Mouse (Mus musculus) erythroblast, adult 5-6 weeks (primary cell): ENCODE measurements around the gene Pef1. TPM values are rescaled to one million over a fixed set of nuclear protein-coding genes. Genes with fewer than 3 reads are reported as not detected.

Experiments used
- ATAC-seq: replicated peaks from 2 replicates; pipeline ENCODE4 v1.8.0; 2016; ENCODE audit warnings: moderate number of reproducible peaks, mild to moderate bottlenecking, moderate TSS enrichment, inconsistent platforms; ENCODE audit not compliant: poor library complexity, low FRiP score, severe bottlenecking
- total RNA-seq, 2 experiments: library from RNA; stranded (forward) in 1 of 2; stranded (reverse) in 1 of 2; fragments of 150-400 nt in 1 of 2; fragments of 200-764, 138-1000 nt in 1 of 2; gene quantifications; 2 replicates each; pipeline versions ENCODE4 v1.2.3 to v1.2.4; 2015 to 2017; ENCODE audit warnings: low replicate concordance in 2 of 2

The Pef1 gene
- total RNA-seq, 2 experiments from 2014 or later, result 29.5 to 43.0 TPM

DNA sequence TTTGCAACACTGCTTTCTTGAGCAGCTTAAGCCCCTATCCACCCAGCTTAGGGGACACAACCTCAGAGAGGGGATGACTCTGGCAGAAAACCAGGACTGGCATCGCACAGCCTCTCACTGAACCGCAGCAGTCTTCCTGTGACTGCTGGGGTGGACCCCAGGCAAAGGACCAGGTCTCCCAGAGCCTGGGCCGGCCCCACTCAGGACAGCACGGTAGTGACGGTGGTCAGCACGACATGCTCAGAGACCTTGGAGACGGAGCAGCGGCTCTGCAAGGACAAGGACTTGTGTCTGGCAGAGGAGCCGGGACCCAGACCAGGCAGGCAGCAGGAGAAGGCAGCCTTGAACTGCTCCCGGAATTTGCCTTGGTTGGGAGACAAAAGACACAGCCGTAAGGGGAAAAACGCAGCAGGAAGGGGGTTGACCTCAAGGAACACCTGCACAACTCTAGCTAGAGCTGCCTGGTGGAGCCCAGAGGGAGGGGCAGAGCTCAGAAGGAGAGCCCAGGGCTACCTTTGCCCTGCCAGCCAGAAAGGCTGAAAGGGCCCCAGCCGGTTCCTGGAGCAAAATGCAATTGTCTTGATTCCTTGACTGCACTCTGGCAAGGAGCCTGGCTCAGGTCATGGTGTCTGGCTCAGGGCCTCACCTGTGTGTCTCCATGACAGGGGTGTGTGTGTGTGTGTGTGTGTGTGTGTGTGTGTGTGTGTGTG lies 28.4 kb downstream of the Pef1 start:
- no peak for ATAC-seq

DNA sequence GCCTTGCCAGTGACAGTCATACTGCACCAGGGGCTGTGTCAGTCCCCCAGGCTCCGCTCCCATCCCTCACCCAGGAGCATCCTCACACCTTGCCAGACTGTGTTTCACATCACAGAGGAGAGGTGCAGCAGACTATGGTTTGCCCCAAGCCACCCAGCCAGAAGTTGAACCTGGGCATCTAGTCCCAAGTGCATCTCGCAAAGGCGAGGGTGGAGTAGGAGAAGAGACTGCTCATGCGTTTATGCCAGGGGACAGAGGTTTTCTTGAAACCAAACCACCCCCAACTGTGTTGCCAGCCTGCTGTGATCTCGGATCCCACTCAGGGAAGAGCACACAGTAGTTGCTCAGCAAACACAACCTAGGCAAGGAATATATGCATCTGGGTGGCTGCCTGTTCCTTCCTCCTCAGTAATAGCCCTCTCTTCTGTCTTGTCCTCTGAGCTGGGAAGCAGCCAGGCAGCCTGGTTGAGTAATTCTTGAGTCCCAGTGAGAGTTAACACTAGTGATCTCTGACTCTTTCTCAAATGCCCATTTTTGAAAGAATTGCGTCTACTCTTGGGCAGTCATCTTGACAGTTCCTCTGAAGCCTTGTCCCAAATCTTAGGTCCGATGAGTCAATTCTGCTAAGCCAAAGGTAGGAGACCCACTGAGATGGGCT lies 29.2 kb downstream of the Pef1 start:
- ATAC-seq, result no peak

DNA sequence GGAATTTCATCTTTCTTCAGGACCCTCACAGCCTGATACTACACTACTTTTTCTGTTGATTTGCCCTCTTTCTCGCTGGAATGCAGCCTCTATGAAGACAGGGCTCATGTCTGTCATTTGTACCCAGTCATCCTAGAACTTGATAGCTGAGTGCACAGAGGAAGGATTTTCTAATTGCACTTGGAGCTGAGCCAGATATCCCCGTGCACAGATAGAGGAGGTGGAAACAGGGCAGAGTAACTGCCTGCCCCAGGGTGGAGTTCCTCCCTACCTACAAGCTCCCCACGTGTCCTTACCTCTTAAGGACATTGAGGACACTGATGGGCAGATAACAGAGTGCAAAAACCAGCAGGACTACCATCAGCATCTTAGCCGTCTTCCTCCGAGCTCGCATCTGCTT lies 31.0 kb downstream of the Pef1 start:
- no peak for ATAC-seq

DNA sequence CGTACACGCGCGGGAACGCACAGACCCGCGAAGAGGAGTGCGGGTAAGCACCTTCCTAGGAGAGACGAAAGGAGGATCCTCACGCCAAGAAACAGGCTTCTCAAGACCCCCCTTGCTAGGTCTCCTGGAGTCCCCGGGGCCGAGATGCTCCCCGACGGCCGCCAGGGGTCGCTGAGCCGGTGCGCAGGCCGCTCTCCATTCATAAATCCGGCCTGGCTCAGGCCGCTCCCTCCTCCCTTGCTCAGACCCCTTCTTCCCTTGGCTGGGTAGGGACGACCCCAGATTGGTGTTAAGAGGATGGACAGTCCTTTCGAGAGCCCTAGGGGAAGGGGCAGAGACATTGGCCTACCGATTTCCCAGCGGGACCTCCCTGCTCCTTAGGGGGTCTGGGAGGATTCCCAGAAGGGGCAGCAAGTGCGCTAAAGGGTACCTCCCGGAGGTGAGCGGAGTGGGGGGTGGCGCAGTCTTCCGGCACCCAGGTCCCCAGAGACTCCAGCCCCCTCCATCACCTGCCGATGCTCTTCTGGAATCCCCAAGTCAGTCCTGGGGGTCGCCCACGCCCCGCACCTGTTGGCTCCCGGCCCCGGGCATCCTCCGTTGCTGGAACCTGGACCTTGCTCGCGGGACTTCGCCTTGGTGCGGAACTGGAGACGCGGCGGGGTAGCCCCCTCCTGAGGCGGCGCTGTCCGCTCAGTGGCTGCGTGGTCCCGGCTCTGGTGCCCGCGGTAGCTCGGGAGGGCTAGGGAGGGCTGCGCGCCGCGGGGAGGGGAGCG lies 36.3 kb downstream of the Pef1 start:
- ATAC-seq, result peak; percentile 76

DNA sequence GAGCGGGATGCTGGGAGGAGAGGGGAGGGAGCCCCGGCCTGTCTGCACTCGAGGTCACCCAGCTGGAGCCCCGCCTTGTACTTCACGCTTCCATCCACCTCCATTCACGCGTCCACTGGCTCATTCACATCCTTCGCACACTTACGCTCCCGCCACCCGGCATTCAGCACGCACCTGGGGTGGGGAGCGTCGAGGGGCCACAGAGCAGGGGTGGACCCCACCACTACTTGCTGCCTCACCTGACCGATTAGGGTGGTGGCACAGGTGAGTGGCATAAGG lies 36.8 kb downstream of the Pef1 start, which contains the start of gene Hcrtr1:
Gene Hcrtr1, minus strand, starts transcription at position 146 of the 279 bp plus-strand sequence.
- ATAC-seq, result no peak

DNA sequence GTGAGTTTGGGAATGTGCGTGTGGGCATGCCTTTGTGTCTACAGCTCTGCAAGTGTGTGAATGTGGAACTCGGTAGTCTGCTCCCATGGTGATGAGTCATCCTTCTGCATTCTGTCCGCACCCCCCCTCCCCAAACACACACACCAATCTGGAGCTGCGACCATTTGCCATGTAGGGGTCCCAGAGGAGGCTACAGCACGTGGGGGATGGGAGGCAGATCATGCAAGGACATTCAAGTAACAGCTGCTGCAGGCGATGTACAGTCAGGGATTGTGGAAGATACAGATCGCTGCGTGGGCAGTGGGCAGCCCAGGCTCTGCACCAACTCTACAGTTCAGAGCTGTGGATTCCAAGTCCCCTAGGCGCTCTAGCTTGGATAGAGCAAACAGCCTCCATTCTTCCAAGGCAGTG lies 38.6 kb downstream of the Pef1 start:
- ATAC-seq, result no peak

DNA sequence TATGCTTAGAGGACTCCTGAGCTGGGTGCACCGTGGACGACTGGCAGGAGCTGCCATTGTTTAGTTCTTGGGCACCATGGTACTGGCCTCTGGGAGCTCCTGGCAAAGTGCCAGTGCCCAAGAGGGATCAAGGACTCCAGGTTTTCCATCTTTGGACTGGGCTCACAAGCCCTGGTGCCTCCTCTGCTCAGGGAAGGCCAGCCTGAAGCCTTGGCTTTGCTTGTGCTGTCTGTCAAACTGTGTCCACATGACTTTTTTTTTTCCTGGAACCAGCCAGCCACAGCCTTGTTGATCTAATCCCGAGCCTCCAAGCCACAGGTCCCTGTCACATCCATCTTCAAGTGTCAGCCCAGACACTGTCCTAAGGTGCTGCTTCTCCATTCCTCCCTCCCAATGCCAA lies 39.4 kb downstream of the Pef1 start:
- no peak for ATAC-seq

DNA sequence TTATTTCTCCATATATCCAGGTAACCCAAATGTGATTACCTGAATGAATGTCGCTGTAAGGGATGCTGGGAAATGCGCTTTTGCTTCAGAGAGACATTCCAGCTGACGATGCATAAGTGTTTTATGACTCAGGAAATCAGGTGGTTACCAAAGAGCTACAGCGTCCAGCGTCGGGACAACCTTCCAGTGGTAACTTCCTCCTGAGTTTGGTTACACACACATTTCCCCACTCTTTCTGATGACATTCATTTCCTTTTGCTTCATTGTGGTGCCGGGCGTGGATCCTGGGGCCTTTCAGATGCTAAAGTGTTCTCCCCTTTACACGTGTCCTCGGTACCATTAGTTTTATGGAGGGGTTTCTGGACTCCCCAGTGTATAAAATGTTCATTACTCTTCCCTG lies 46.0 kb downstream of the Pef1 start:
- ATAC-seq, result no peak

DNA sequence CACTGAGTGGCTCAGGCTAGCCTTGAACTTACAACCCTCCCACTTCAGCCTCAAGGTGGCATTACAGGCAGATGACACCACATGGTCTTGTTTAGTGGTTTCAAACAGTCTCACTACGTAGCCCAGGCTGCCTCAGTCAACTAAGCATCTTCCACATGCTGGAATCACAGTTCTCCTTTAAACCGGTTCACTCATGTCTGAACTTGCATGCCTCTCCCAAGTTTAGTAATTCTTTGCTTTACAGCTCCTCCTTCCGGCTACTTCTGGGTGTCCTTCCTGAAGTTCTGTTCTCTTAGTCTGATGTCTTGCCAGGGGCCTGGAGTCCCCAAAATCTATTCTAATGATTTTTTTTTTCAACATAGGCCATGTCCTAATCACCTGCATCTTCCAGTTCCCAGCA lies 51.9 kb downstream of the Pef1 start:
- ATAC-seq, result no peak

DNA sequence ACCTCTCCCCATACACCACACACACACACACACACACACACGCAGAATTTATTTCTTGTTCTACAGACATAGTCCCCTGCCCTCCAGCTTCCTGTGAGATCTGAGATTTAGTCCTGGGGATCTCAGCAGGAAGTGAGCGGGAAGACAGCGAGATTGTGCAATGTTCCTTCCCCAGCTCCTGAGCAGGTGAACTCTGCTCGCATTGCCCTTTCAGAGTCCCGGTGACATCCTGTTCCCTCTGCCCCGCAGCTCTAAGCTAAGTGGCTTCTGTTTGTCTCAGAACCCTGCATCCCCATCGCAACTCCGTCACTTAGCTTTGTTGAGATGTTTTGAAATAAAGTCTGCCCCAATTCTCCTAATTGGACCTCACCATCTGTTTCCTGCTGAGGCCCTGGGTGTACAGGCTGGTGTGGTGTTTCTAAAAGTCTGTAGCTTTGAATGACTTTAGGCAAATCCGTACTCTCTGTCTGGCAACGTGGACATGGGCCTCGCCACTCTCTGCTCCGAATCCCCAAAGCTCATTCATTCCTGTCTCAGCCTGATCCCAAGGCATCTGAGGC lies 54.5 kb downstream of the Pef1 start:
- ATAC-seq, result no peak

DNA sequence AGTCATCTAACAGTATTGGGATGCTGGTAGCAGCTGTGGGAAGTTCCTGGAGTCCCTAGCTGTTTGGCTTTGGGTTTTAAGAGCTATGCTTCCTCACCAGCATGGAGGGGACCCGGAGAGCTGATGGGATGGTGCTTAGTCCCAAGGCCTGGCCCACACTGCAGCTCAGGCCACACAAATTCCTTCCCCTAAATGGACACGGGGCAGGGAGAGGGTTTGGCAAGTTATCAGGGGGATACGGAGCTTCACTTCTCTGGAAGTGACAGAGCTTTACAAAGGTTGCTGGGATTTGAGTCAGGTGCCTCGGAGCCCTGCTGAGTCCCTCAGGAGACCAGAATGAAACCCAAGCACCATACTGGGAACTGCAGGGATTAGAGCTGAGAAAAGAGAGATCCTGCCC lies 59.0 kb downstream of the Pef1 start:
- ATAC-seq, result no peak

DNA sequence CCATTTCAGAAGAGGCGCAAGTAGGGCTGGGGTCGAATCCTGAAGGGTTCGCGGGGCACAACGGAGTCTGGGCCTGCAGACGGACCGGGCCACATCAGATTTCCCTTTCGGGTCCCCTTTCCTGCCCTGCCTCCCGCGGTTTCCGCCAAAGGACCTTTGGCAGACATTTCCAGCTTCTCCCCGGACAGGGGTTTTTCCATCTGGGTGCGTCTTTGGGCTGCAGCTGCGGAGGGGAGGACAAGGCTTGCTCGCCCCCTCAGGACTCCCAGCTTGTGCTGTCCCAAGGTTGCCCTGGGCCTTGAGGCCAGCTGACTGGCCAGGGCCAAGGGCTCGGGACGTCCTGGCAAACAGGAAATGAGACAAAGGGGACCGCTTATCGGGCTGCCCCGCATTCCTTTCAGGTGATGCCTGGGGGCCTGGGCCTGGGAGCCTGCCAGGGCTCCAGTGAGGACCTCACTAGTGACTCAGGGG lies 61.1 kb downstream of the Pef1 start:
- no peak for ATAC-seq

DNA sequence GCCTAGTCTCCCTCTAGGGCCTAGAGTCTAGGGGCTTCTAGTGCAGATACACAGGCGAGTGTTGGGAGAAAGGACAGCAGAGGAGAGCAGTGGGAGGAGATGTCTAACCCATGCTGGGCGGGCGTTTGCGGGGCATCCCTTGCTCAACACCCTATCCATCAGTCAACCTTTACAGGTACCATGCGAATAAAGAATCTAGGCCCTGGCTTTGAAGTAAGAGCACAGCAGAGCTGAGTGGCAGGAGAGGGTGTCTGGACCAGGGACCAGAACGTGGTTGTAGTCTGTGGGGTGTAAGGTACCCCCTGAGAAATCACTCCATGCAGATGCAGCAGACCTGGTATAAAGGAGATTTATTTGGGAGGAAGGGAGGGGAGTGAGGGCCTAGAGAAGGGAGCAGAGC lies 61.8 kb downstream of the Pef1 start:
- no peak for ATAC-seq

DNA sequence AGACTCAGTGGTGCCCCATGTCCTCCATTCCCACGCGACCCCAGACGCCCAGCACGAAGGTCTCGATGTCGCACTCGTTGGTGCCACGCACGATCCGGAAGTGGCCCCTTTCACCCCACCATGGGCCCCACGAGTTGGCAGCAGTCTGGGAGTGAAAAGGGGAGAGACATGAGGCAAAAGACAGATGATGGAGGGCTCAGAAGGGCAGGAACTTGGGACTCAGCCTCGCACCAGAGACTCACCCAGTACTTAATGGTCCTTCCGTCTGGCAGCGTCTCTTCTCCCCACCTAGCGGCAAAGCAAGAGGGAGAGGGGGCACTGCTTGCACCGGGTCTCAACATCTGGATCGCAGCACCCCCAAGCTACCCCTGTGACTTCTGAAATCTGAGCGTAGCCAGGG lies 63.7 kb downstream of the Pef1 start:
- no peak for ATAC-seq

DNA sequence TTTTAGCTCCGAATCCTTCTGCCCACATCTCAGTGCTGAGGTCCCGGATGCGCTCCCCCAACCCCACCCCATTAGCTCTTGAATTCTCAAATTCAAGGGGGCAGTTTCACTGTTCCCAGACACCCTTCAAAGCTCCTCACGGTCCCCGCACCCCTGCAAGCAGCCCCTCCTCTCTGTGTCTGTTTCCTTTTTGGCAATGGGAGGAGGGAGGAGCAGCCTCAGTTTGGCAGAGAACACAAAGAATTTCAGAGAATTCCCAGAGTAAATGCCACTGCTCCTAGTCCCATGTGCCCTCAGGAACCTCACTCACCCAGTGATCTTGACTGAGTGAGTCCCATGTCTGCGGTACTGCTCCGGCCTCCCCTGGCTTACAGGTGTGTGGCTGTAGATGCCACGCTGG lies 64.2 kb downstream of the Pef1 start:
- no peak for ATAC-seq

DNA sequence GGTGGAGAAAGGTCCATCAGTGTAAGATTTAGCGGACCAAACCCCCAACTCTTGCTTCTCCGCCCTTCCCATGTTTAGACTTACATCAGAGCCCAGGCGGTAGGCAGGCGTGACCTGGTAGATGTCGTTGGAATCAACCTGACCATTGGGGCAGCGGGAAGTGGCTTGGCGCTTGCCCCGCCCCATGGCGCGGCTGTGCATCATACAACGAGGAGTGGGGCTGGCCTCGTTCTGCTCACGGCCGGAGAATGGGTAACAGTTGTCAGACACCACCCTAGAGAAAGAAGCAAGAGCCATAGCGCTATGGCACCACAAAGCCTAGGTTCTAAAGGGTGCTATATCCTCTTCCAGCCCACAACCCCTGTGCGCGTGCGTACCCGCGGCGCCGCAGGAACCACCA lies 65.0 kb downstream of the Pef1 start:
- no peak for ATAC-seq

DNA sequence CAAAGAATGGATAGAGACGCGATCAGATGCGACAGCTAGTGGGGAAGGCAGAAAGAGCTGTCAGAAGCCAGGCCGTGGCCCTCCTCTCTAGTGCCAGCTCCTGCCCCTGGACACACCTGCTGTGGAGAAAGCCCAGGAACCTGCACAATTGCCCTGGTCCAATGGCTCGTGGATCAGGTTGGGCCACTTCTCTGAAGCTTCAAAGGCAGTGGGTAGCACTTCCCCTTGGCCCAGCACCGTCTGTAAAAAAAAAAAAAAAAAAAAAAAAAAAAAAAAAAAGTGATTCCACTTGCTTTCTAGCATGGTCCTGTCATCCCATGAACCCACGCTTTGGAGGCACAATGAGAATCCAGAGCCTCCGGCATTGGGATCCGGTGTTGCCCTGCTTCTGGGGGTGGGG lies 65.5 kb downstream of the Pef1 start:
- ATAC-seq, result no peak

DNA sequence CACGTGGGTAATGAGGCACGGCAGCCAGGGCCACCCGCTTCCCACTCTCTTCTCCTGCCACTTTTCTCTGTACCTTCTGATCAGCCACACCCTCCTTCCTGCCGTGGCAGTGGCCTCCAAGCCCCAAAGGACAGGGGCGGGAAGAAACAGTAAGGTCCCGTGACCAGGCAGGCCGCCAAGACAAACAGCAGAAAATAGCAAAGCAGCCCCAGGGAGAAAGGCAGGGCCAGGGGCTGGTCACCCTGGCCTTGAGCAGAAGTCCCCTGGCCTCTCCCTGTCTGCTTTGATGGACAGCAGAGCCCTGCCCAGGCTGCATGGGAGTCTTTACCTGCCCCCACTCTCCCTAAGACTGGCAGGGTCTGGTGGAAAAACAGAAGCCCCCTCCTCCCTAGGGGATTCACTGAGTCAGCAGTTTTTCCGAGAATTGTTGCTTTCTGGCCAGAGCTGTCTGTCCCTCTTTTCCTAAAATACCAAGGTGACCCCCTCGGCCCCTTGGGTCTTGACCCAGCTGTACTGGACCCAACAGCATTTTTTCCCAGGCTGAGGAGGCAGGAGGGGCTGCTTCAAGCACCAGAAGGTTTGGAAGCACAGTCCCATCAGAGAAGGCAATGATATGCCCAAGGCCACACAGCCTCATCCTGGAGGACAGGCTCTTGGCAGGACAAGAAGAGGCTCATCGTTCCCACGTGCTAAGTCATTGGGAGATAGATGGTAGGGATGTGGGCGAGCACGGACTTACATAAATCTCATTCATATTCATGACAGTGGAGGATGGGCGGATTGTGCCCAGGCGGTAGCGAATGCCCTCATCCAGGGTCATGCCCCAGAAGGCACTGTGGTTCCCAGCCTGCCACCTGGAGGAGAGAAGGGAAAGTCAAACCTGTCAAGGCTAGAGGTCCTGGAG lies 66.2 kb downstream of the Pef1 start:
- no peak for ATAC-seq

DNA sequence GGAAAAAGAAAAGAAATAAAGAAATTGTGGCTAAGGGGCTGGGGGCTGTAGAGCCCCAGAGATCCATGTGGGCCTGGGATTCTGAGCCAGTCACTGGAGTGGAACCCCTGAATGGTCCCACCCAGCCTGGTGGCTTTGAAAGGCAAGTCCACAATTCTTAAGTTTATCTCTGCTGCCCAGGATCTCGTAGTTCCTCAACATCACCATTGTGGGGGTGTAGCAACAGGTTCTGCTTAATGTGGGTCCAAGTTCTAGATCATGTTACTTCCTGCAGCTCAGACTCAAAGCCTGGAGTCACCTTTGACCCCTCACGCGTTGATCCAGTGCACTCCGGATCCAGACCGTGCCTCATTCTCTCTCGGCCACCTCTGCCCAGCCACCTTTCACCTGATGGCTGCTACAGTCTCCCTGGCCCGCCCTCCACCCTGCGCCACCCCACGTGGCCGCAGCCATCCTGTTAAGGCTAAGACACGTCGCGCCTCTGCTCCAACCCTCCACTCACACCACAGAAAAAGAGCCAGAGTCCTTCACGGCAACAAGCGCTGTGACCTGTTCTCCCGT lies 67.1 kb downstream of the Pef1 start:
- ATAC-seq, result no peak

DNA sequence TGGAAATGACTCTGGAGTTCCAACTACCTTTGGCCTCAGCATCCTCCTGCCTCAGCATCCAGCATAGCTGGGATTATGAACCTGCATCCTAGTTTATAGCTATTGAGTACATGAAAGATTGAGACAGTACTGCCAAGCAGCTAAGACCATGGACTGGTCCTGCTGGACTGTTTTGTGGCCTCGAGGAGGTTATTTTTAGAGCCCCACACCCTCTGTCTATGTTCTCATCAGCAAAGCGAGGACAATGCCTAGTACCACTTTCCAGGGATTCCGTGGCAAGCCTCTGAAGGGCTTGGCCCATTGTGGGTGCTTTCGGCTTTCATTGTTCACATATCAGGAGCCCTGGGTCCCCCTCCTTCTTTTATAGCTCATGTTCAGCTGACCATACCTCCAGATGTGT lies 68.0 kb downstream of the Pef1 start:
- ATAC-seq, result no peak
